ENCODE assay signal across 8 mouse cellular contexts in the genomic region with DNA sequence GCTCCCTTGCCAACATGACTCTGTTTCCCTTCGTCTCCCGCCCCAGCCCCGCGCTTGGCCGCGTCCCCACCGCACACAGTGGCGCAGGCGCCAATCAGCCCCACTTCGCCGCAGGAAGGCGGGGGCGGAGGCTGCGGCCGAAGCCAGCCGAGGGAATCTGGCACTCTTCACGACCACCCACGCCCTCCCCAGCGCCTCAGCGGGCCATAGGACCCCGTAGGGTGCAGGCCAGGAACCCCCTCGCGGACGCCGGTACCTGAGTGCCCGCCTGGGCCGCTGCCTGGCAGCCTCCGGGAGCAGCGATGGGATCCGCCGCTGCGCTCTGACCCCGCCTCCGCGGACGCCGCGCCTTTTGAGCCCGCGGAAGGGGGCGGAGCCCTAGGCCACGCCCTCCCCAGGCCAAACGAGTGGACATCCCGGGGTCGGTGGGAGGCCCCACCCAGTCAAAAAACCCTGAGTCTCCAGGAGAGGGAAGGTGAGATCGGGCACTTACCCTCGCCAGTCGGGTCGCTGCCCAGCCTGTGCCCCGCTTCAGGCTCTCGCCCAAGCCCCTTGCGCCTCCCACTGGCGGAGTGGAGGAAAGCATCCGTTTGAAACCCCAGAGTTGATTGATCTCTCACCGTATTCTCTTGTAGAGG. TPM values are rescaled to one million over a fixed set of nuclear protein-coding genes. Genes with fewer than 3 reads are reported as not detected.
DNase-seq lines count a peak whose midpoint lies in the region; ATAC-seq and TF ChIP-seq lines count a peak whose summit lies in the region.

A gene (minus strand): TSS at position 566 of the 638 bp plus-strand sequence.

- dilution Hi-C loops in CH12.LX (cut with MboI; ENCODE audit: extremely low pct_ligation_motif_present, extremely low pct_unique_long_range_greater_than_20kb, low sequenced_read_pairs), result no loop called here

- TF ChIP-seq CTCF in CH12.LX (conservative IDR thresholded peaks at IDR 0.05 in 1 of 2, IDR thresholded peaks at IDR 0.05 in 1 of 2; ENCODE audit: low read depth in 2 of 2, low read length in 2 of 2), result peak; percentile 33 to 89
- TF ChIP-seq CTCF in liver, embryonic 14.5 days (IDR thresholded peaks at IDR 0.05; ENCODE audit: low read depth), result peak; percentile 93

- peaks cover 10 to 23% of the 10 kb centered on the region in 2 experiments for H3K36me3 ChIP-seq in CH12.LX (replicated peaks in 1 of 2; ENCODE audit: control insufficient read depth in 1 of 2, insufficient read depth in 1 of 2, low read length in 1 of 2)
- H3K36me3 ChIP-seq in forebrain, embryonic 10.5 days (replicated peaks), result peaks cover 28% of the 10 kb centered on the region
- H3K36me3 ChIP-seq in heart, embryonic 14.5 days (ENCODE audit: control insufficient read depth, insufficient read depth, low read length), result peaks cover 31% of the 10 kb centered on the region
- H3K36me3 ChIP-seq in liver, embryonic 14.5 days (replicated peaks; ENCODE audit: control insufficient read depth, insufficient read depth, low read depth), result no peaks in the 10 kb centered on the region; the same call in 1 of the 2 replicates
- peaks cover 14% of the 10 kb centered on the region; the same call in 1 of the 2 replicates for H3K36me3 ChIP-seq in stomach, embryonic 15.5 days

- peak; percentile 99 for TF ChIP-seq POLR2A in CH12.LX (IDR thresholded peaks at IDR 0.05; ENCODE audit: low read depth, low read length)

- DNase-seq in CH12.LX (ENCODE audit: extremely low read depth), result peak; percentile 80
- DNase-seq in c-Kit-positive CD71-negative TER-119-negative erythroid progenitor cells, embryonic 14.5 days (ENCODE audit: low read depth), result peak; percentile 62
- peak; percentile 90 for DNase-seq in forebrain, embryonic 10.5 days (ENCODE audit: extremely low spot score, low spot score)
- DNase-seq in kidney, postnatal 14 days, result peak; percentile 95
- DNase-seq in liver, embryonic 14.5 days (ENCODE audit: low read depth in 3 of 3, low spot score in 3 of 3), result peak in 2 of 3 experiments; percentile 45 to 63
- peak; percentile 96 for DNase-seq in neural tube, embryonic 10.5 days (ENCODE audit: extremely low spot score, low spot score)

- peaks cover 11% of the 10 kb centered on the region for H3K27me3 ChIP-seq in CH12.LX (replicated peaks)
- H3K27me3 ChIP-seq in forebrain, embryonic 10.5 days (ENCODE audit: poor library complexity, severe bottlenecking), result peaks cover 19% of the 10 kb centered on the region
- peaks cover 14% of the 10 kb centered on the region for H3K27me3 ChIP-seq in heart, embryonic 14.5 days (ENCODE audit: control insufficient read depth, insufficient read depth, low read length)
- H3K27me3 ChIP-seq in liver, embryonic 14.5 days (ENCODE audit: control insufficient read depth, insufficient read depth, low read length), result no peaks in the 10 kb centered on the region; the same call in 1 of the 2 replicates
- no peaks in the 10 kb centered on the region for H3K27me3 ChIP-seq in stomach, embryonic 15.5 days (replicated peaks)

- TF ChIP-seq RAD21 in CH12.LX (IDR thresholded peaks at IDR 0.05; ENCODE audit: low read depth, low read length), result peak; percentile 77

- peak within 1 kb of the TSS; percentile 80 for H3K4me2 ChIP-seq in CH12.LX (ENCODE audit: insufficient read depth, low read depth, poor library complexity, severe bottlenecking)
- peak within 1 kb of the TSS; percentile 92 for H3K4me2 ChIP-seq in heart, embryonic 14.5 days (ENCODE audit: low read length)
- peak within 1 kb of the TSS; percentile 93 for H3K4me2 ChIP-seq in liver, embryonic 14.5 days (ENCODE audit: low read depth)
- peak within 1 kb of the TSS; percentile 87 for H3K4me2 ChIP-seq in stomach, embryonic 15.5 days

- no peak within 1 kb of the TSS for H3K27ac ChIP-seq in CH12.LX (ENCODE audit: insufficient read depth, low read depth)
- peak within 1 kb of the TSS; percentile 94 for H3K27ac ChIP-seq in forebrain, embryonic 10.5 days
- peak within 1 kb of the TSS; percentile 97 to 99 for H3K27ac ChIP-seq in heart, embryonic 14.5 days (replicated peaks in 1 of 2; ENCODE audit: control insufficient read depth in 1 of 2, insufficient read depth in 1 of 2, low read depth in 2 of 2, low read length in 2 of 2)
- no peak within 1 kb of the TSS for H3K27ac ChIP-seq in liver, embryonic 14.5 days
- H3K27ac ChIP-seq in stomach, embryonic 15.5 days, result peak within 1 kb of the TSS; percentile 94

- under 1% methylated on average over 55 of the region's 55 CpGs for WGBS in forebrain, embryonic 10.5 days
- WGBS in heart, embryonic 14.5 days, result under 1% methylated on average over 55 of the region's 55 CpGs
- WGBS in liver, embryonic 14.5 days (ENCODE audit: insufficient replicate concordance), result under 1% methylated on average over 53 of the region's 55 CpGs
- under 1% methylated on average over 55 of the region's 55 CpGs for WGBS in stomach, embryonic 15.5 days

- no peaks in the 10 kb centered on the region for H3K79me2 ChIP-seq in CH12.LX (replicated peaks; ENCODE audit: control insufficient read depth, extremely low read depth, insufficient read depth, poor library complexity, severe bottlenecking)

- H3K9me3 ChIP-seq in CH12.LX (replicated peaks; ENCODE audit: low read length), result no peaks in the 10 kb centered on the region
- no peaks in the 10 kb centered on the region for H3K9me3 ChIP-seq in forebrain, embryonic 10.5 days
- no peaks in the 10 kb centered on the region for H3K9me3 ChIP-seq in heart, embryonic 14.5 days (ENCODE audit: control insufficient read depth, low read length)
- no peaks in the 10 kb centered on the region for H3K9me3 ChIP-seq in liver, embryonic 14.5 days (ENCODE audit: control insufficient read depth, low read length)
- no peaks in the 10 kb centered on the region for H3K9me3 ChIP-seq in stomach, embryonic 15.5 days

- H3K4me3 ChIP-seq in CH12.LX (replicated peaks in 1 of 3; ENCODE audit: low read depth in 2 of 3, low read length in 2 of 3, poor library complexity in 1 of 3), result peak within 1 kb of the TSS; percentile 73 to 83 (median 81)
- H3K4me3 ChIP-seq in forebrain, embryonic 10.5 days, result peak within 1 kb of the TSS; percentile 83
- H3K4me3 ChIP-seq in heart, embryonic 14.5 days (ENCODE audit: control insufficient read depth in 1 of 2, insufficient read depth in 1 of 2, low read depth in 1 of 2, low read length in 2 of 2), result peak within 1 kb of the TSS; percentile 84 to 99
- peak within 1 kb of the TSS; percentile 59 to 81 for H3K4me3 ChIP-seq in liver, embryonic 14.5 days (ENCODE audit: insufficient read depth in 1 of 2, low read depth in 2 of 2, low read length in 2 of 2)
- peak within 1 kb of the TSS; percentile 90 for H3K4me3 ChIP-seq in stomach, embryonic 15.5 days (replicated peaks)

- TF ChIP-seq EP300 in CH12.LX (IDR thresholded peaks at IDR 0.05; ENCODE audit: low read length), result no peak
- no peak for TF ChIP-seq EP300 in liver, embryonic 14.5 days (IDR thresholded peaks at IDR 0.05; ENCODE audit: low read depth)

- in situ Hi-C loops in CH12.LX (cut with MboI; ENCODE audit: low pct_ligation_motif_present, low pct_unique_long_range_greater_than_20kb, low sequenced_read_pairs), result no loop called here

- ATAC-seq in heart, embryonic 14.5 days (ENCODE audit: insufficient number of reproducible peaks, insufficient read depth, low FRiP score, low read depth), result peak; percentile 40; the same call in 1 of the 2 replicates
- ATAC-seq in liver, embryonic 14.5 days (ENCODE audit: insufficient read depth), result peak; percentile 63
- peak; percentile 53 for ATAC-seq in stomach, embryonic 15.5 days (ENCODE audit: insufficient read depth, low FRiP score, low read depth)

- H3K9ac ChIP-seq in CH12.LX (ENCODE audit: insufficient read depth, low read depth), result peak within 1 kb of the TSS; percentile 51
- peak within 1 kb of the TSS; percentile 99 for H3K9ac ChIP-seq in heart, embryonic 14.5 days (ENCODE audit: low read length)
- peak within 1 kb of the TSS; percentile 66 for H3K9ac ChIP-seq in liver, embryonic 14.5 days (replicated peaks)
- H3K9ac ChIP-seq in stomach, embryonic 15.5 days, result peak within 1 kb of the TSS; percentile 88

- H3K4me1 ChIP-seq in CH12.LX (ENCODE audit: control insufficient read depth in 1 of 2, insufficient read depth in 2 of 2), result peaks cover 24 to 38% of the 10 kb centered on the region in 2 experiments
- H3K4me1 ChIP-seq in forebrain, embryonic 10.5 days, result peaks cover 44% of the 10 kb centered on the region
- peaks cover 29 to 40% of the 10 kb centered on the region in 2 experiments for H3K4me1 ChIP-seq in heart, embryonic 14.5 days (ENCODE audit: control insufficient read depth in 2 of 2, insufficient read depth in 2 of 2, low read length in 2 of 2)
- peaks cover 14 to 23% of the 10 kb centered on the region in 2 experiments for H3K4me1 ChIP-seq in liver, embryonic 14.5 days (replicated peaks; ENCODE audit: control insufficient read depth in 2 of 2, insufficient read depth in 2 of 2, low read length in 1 of 2)
- peaks cover 41% of the 10 kb centered on the region for H3K4me1 ChIP-seq in stomach, embryonic 15.5 days

TF ChIP-seq in CH12.LX, 34 proteins besides CTCF, POLR2A, EP300 and RAD21 (continues in another document):
- TF ChIP-seq POLR2AphosphoS2 (IDR thresholded peaks at IDR 0.05; ENCODE audit: low read depth, low read length) (peak; percentile 93), CHD1 (IDR thresholded peaks at IDR 0.05; ENCODE audit: low read depth, low read length) (no peak), SIN3A (IDR thresholded peaks at IDR 0.05; ENCODE audit: low read length) (peak; percentile 53; the same call in 1 of the 2 replicates), MAZ (IDR thresholded peaks at IDR 0.05; ENCODE audit: low read depth, low read length) (peak; percentile 77), ELF1 (IDR thresholded peaks at IDR 0.05; ENCODE audit: low read depth, low read length) (peak; percentile 46), IRF4 (IDR thresholded peaks at IDR 0.05; ENCODE audit: low read depth, low read length) (peak; percentile 30; the same call in 1 of the 2 replicates), ZMIZ1 (IDR thresholded peaks at IDR 0.05; ENCODE audit: low read depth, low read length) (peak; percentile 98), TCF12 (IDR thresholded peaks at IDR 0.05; ENCODE audit: low read depth, low read length) (peak; percentile 71), ZKSCAN1 (IDR thresholded peaks at IDR 0.05; ENCODE audit: borderline replicate concordance, low read depth, low read length) (no peak), MXI1 (IDR thresholded peaks at IDR 0.05; ENCODE audit: low read depth, low read length) (peak; percentile 73), SMC3 (IDR thresholded peaks at IDR 0.05; ENCODE audit: low read depth, low read length) (peak; percentile 79)

RNA-seq across cellular contexts. Expression of the gene that starts here (rescaled TPM):
- total RNA-seq in CH12.LX (2012; rRNA removed), result 8.5 and 8.7 TPM in 2 replicates
- 6.6 and 11.2 TPM in 2 replicates for total RNA-seq in CH12.LX (2014; rRNA removed)
- polyA plus RNA-seq in CH12.LX (2012; ENCODE audit: insufficient read length, low read depth), result 26.2 and 32.5 TPM in 2 replicates
- polyA plus RNA-seq in forebrain, embryonic 10.5 days (2016; fragmentation: Nextera tagmentation; extraction: Ambion mirVana), result 200 and 209 TPM in 2 replicates
- polyA plus RNA-seq in heart, embryonic 14.5 days (2014; fragmentation: Nextera tagmentation; extraction: Ambion mirVana), result 329 and 370 TPM in 2 replicates
- polyA plus RNA-seq in liver, embryonic 14.5 days (2012; rRNA removed), result 11.5 and 13.7 TPM in 2 replicates
- 15.3 and 18.6 TPM in 2 replicates for polyA plus RNA-seq in liver, embryonic 14.5 days (2014; fragmentation: Nextera tagmentation; extraction: Ambion mirVana)
- polyA plus RNA-seq in stomach, embryonic 15.5 days (2015; fragmentation: Nextera tagmentation; extraction: Ambion mirVana), result 198 and 218 TPM in 2 replicates

Comparison
In these comparisons a context has a peak if more than half of its experiments do, and no peak if none do; other contexts are left out.
1. H3K27ac ChIP-seq: peak in forebrain, embryonic 10.5 days (single experiment), heart, embryonic 14.5 days (2 of 2) and stomach, embryonic 15.5 days (single experiment); none in CH12.LX (single experiment) and liver, embryonic 14.5 days (single experiment).
2. Peak in every context shown above with its lines, with median percentiles within 50 percentile points of each other: DNase-seq, H3K4me2 ChIP-seq, H3K4me3 ChIP-seq, H3K9ac ChIP-seq and ATAC-seq.